In the genomic region with DNA sequence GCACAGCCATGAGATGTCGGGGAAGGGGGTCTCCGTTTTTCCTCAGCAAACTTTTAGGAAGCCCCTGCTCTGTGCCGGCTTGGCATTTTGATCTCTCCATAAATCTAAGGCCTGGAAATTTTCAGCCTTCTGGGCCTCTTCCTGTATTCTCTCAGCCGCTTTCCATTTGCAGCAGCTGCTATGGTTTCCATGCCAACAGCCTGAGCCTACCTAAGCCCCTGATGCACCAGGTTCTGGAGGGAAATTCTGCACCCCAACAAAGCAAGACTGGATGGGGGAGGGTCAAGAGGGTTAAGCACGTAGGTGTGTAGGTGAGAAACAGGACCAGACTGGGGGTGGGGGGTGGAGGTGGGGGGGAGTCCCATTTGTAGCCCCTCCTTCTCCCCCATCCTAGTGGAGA, we compare ENCODE assay signal across 8 mouse cellular contexts.
DNase-seq lines count a peak whose midpoint lies in the region; ATAC-seq and TF ChIP-seq lines count a peak whose summit lies in the region.

No protein-coding gene starts in this region.

- ATAC-seq in cerebellum, adult (ENCODE audit: insufficient number of reproducible peaks, low FRiP score, low TSS enrichment), result no peak
- ATAC-seq in lung, embryonic 14.5 days (ENCODE audit: insufficient read depth), result peak; percentile 75

- no peak overlapping the region for H3K4me3 ChIP-seq in lung, embryonic 14.5 days (ENCODE audit: low read depth, low read length)
- peak overlapping the region; percentile 21; the same call in 1 of the 2 replicates for H3K4me3 ChIP-seq in limb, embryonic 10.5 days

- H3K27ac ChIP-seq in lung, embryonic 14.5 days (ENCODE audit: low read depth), result peak overlapping the region; percentile 81
- peak overlapping the region; percentile 90 for H3K27ac ChIP-seq in limb, embryonic 10.5 days

- H3K4me2 ChIP-seq in lung, embryonic 14.5 days, result no peak overlapping the region

- TF ChIP-seq CTCF in lung, embryonic 14.5 days (IDR thresholded peaks at IDR 0.05; ENCODE audit: low read depth), result no peak

- no peaks in the 10 kb centered on the region for H3K27me3 ChIP-seq in lung, embryonic 14.5 days (ENCODE audit: insufficient read depth, low read length)
- no peaks in the 10 kb centered on the region for H3K27me3 ChIP-seq in limb, embryonic 10.5 days (ENCODE audit: low read depth, poor library complexity, severe bottlenecking)

- no peak overlapping the region for H3K9ac ChIP-seq in lung, embryonic 14.5 days

- no peaks in the 10 kb centered on the region for H3K9me3 ChIP-seq in lung, embryonic 14.5 days (ENCODE audit: low read depth, low read length)
- no peaks in the 10 kb centered on the region; the same call in 1 of the 2 replicates for H3K9me3 ChIP-seq in limb, embryonic 10.5 days (replicated peaks)

- H3K4me1 ChIP-seq in lung, embryonic 14.5 days (ENCODE audit: insufficient read depth), result peaks cover 4% of the 10 kb centered on the region; the same call in 1 of the 2 replicates
- peaks cover 43% of the 10 kb centered on the region for H3K4me1 ChIP-seq in limb, embryonic 10.5 days

- peak; percentile 61 to 65 for DNase-seq in cerebellum, postnatal 10 days
- peak; percentile 64 for DNase-seq in lung, embryonic 14.5 days
- DNase-seq in lung, postnatal 10 days, result no peak
- peak; percentile 84 for DNase-seq in limb, embryonic 10.5 days (ENCODE audit: low spot score)
- DNase-seq in retina, postnatal 1 day, result peak; percentile 53
- no peak for DNase-seq in lung, postnatal 4 days
- no peak for DNase-seq in thymus, postnatal 25 days

- 12% methylated on average over 5 of the region's 5 CpGs for WGBS in lung, embryonic 14.5 days
- 8% methylated on average over 5 of the region's 5 CpGs for WGBS in limb, embryonic 10.5 days

- no peaks in the 10 kb centered on the region for H3K36me3 ChIP-seq in lung, embryonic 14.5 days (ENCODE audit: insufficient read depth)
- no peaks in the 10 kb centered on the region for H3K36me3 ChIP-seq in limb, embryonic 10.5 days

Comparison
In these comparisons a context has a peak if more than half of its experiments do, and no peak if none do; other contexts are left out.
1. DNase-seq: peak in cerebellum, postnatal 10 days (2 of 2), lung, embryonic 14.5 days (single experiment), limb, embryonic 10.5 days (single experiment) and retina, postnatal 1 day (single experiment); none in lung, postnatal 10 days (single experiment), lung, postnatal 4 days (0 of 2) and thymus, postnatal 25 days (single experiment).